Mouse (Mus musculus) splenic B cell, adult 2 months (primary cell): ENCODE measurements around the gene Elovl6.
A peak's percentile ranks its signal among the peaks of the same experiment; 100 is the strongest.

Experiments used
- DNase-seq: peaks from one replicate; pipeline ENCODE4 v3.0.0-alpha.2; 2011; ENCODE audit warnings: low read depth, low spot score
- H3K27me3 ChIP-seq: 2 replicates; pipeline ENCODE4 v1.6.1; 2012; ENCODE audit warnings: mild to moderate bottlenecking, low read length, moderate library complexity, mixed read lengths; ENCODE audit not compliant: control insufficient read depth, poor library complexity, insufficient read depth, severe bottlenecking
- H3K36me3 ChIP-seq: 2 replicates; pipeline ENCODE4 v1.6.1; 2012; ENCODE audit warnings: mild to moderate bottlenecking, low read length, moderate library complexity, mixed read lengths; ENCODE audit not compliant: control insufficient read depth, poor library complexity, insufficient read depth, severe bottlenecking

Gene Elovl6

DNA sequence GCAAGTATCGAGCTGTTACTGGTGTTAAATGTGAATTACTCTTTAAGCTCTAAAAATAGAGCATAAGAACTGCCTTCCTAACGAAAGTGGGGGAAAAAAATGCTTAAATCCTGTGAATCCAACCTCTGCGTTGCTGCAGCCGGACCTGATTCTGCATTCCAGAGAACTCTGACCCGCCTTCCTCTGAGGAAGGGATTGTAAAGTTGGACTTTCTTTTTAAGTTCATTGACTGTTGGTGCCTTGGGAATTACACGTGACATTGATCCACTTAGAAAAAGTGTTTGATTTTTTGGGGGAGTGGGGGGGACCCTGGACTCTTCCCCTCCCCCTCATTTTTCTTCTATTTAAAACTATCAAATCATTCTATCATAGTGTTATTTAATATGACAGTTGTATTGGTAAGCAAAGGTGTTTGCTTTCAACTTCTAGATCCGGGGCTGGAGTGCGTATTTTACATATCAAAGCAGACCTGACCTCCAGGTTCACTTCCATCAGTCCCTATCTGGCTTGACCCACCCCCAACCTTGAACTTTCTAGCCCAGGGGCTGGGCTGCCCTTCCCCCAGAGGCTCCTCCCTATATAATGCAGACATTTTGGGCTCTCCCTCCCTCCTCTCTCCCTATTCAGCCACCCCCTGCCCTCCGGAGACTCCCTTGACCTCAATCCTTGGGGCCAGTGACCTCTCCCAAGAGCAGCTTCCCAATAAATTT lies 19.6 kb downstream of the Elovl6 start:
- DNase-seq: no peak
- H3K36me3 ChIP-seq: no peaks in the 10 kb centered on the region
- no peaks in the 10 kb centered on the region for H3K27me3 ChIP-seq

DNA sequence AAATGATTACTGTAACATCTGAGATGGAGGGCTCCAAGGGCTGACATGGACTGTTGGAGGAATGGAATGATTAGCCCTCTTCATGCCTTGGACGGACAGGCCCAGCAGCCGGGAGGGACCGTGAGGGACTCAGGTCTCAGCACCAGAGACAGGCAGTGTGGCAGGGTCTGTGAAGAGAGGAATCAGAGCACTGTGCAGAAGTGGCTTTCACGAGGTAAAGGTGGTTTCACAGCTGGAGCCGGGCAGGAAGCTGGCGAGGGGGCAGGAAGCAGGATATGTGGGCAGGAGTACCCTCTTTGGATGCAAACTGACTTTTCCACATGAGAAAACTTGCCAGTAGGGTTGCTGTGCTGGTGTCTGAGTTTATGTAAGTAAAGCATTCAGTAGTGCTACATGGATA lies 20.2 kb downstream of the Elovl6 start:
- Histone ChIP-seq H3K27me3 (no peaks in the 10 kb centered on the region), H3K36me3 (no peaks in the 10 kb centered on the region)
- DNase-seq: peak; percentile 21

- Histone ChIP-seq H3K36me3 (no peaks in the 10 kb centered on the region), H3K27me3 (no peaks in the 10 kb centered on the region)
- DNase-seq: peak; percentile 63
These were observed 21.0 kb downstream of the Elovl6 start for GRCm38 (mm10) chr3:129553173-129553572.

DNA sequence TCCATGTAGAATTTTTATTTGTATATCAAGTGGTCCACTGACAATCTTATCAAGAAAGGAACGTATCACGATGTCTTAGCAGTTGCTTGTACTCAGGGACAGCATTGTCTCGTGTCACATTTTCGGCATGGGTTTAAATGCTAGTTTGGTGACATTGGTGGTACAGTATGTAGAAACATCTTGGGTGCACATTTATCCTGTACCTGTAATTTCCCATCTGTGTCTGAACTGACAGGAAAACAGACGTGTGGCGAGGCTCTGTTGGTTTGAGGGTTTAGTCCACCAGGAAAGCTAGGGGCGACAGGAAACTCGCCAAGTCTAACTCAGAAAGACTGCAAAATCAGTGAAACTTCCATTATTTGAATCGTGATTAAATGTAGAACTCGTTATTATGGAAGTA lies 21.5 kb downstream of the Elovl6 start:
- H3K36me3 ChIP-seq: no peaks in the 10 kb centered on the region
- no peak for DNase-seq

GRCm38 (mm10) chr3:129554436-129554835 lies 22.3 kb downstream of the Elovl6 start:
- no peak for DNase-seq

More for the DNA sequence above, 21.5 kb downstream of the Elovl6 start:
- no peaks in the 10 kb centered on the region for H3K27me3 ChIP-seq

DNA sequence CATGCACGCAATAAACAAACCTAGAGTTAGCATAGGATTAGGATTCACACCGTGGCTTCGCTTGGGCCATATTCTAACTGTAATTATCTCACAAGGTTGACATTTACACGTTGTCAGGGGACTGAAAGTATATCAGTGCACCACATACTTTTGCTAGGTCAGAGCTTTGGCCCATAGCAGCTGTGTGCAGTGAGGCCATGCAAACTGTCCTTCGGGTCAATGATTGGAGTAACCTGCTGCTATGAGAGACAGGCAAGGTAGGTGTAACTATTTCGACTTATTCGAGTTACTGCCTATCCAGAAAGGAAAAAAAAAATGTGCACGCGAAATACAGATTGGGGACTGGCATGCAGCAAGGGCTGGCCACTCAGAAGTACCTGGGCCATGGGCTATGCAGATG lies 24.9 kb downstream of the Elovl6 start:
- no peak for DNase-seq
- Histone ChIP-seq H3K27me3 (no peaks in the 10 kb centered on the region), H3K36me3 (no peaks in the 10 kb centered on the region)

More at GRCm38 (mm10) chr3:129554436-129554835, 22.3 kb downstream of the Elovl6 start:
- H3K27me3 ChIP-seq: no peaks in the 10 kb centered on the region
- no peaks in the 10 kb centered on the region for H3K36me3 ChIP-seq

DNA sequence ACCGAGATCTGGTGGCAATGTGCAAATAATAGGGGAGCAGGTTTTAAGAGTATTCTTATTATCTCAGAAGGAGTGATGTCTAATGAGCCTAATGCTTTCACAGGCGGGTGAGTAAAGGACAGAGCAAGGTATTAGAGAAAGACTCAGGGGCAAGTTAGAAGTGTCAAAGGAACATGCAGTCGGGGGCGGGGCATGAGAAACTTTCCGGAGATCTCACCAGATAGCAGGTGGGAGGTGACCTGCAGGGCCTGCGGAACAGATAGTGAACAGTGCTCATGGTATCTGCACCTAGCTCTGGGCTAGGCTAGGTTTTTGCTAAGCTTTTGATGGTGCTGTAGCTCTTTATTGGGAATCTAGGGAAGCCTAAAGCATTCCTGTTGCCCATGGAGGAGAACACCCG lies 25.4 kb downstream of the Elovl6 start:
- no peak for DNase-seq
- no peaks in the 10 kb centered on the region for H3K27me3 ChIP-seq
- no peaks in the 10 kb centered on the region for H3K36me3 ChIP-seq

DNA sequence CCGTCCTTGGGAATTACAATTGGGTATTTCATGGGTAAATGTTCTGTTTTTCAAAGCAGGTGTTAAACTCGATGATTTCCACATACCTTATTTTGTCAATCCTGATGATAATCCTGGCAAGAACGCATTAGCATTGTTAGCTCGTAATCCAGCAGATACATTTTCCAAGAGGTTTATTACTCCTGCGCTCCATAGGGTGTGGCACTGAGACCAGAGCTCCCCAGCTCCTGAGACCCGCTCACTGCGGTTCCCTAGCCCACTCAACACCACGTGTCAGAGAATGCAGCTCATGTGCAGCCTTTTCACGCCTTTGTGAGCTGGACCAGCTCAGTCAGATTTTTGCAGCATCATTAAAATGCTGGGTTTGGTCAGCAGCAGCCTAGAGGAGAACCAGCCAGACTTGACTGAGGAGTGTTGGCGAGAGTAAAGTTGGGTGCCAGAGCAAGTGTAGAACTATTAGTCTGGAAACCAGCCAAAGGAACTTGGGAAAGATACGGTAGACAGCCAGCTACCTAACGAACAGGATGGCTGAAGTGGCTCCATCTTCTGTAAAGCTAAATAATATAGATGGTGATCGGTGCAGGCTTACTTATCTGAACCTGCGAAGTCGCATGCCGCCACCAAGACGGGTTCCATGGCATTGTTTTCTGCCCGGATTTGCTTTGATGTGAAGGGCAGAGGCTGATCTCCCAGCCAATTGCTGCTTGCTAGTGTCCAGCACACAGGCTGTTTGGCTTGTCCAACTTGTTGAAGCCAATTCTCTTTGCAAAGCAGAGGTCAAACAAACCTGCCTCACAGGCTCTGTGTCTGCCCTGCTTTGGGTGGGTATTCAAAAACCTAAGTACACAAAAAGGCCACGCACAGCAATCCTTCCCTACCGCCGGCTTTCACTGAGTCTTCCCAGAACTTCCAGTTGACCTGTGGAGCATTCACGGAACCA lies 26.1 kb downstream of the Elovl6 start:
- H3K27me3 ChIP-seq: no peaks in the 10 kb centered on the region
- no peak for DNase-seq
- H3K36me3 ChIP-seq: no peaks in the 10 kb centered on the region

- Histone ChIP-seq H3K36me3 (no peaks in the 10 kb centered on the region), H3K27me3 (no peaks in the 10 kb centered on the region)
- DNase-seq: no peak
These were observed 27.9 kb downstream of the Elovl6 start for GRCm38 (mm10) chr3:129560068-129560467.

- Histone ChIP-seq H3K27me3 (no peaks in the 10 kb centered on the region), H3K36me3 (no peaks in the 10 kb centered on the region)
- no peak for DNase-seq
These were observed 28.9 kb downstream of the Elovl6 start for GRCm38 (mm10) chr3:129561011-129561410.

- DNase-seq: no peak
- no peaks in the 10 kb centered on the region for H3K36me3 ChIP-seq
- no peaks in the 10 kb centered on the region for H3K27me3 ChIP-seq
These were observed 29.7 kb downstream of the Elovl6 start for GRCm38 (mm10) chr3:129561853-129562252.

DNA sequence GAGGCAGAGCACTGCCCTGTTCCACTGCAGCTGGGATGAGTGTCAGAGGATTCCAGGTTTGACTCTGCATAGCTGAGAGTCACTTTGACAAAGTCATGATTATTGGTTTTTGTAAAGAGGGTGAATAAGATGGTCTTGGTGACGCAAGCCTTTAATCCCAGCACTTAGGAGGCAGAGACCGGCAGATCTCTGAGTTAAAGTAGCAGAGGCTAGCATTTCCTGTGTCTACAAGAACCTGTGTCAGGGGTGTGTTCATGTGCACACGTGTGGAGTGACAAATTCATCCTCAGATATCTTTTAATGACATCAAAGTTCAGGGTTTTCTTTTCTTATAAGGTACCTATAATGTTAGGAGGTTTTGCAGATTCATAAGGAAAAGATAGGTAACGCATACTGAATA lies 30.3 kb downstream of the Elovl6 start:
- Histone ChIP-seq H3K36me3 (no peaks in the 10 kb centered on the region), H3K27me3 (no peaks in the 10 kb centered on the region)
- no peak for DNase-seq

- Histone ChIP-seq H3K27me3 (no peaks in the 10 kb centered on the region), H3K36me3 (no peaks in the 10 kb centered on the region)
- no peak for DNase-seq
These were observed 31.7 kb downstream of the Elovl6 start for GRCm38 (mm10) chr3:129563807-129564206.

- H3K36me3 ChIP-seq: no peaks in the 10 kb centered on the region
- H3K27me3 ChIP-seq: no peaks in the 10 kb centered on the region
- DNase-seq: no peak
These were observed 32.7 kb downstream of the Elovl6 start for GRCm38 (mm10) chr3:129564852-129565251.

DNA sequence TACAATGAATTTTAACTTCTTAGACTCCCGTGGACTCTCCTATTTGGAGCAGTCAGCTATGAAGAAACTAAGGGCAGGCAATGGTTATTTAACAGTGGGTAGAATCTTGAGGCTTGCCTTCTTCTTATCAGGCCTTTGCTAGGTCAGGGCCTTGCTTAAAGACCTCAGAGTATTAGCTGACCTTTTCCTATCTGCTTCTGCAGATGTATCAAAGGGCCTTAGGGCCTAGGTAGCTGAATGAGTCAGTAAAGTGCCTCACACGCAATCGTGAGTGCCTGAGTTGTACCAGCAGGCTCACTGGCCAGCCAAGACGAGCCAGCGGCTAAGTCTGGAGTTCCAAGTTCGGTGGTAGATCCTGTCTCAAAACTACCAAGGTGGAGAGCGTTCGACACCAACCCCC lies 33.3 kb downstream of the Elovl6 start:
- H3K27me3 ChIP-seq: no peaks in the 10 kb centered on the region
- DNase-seq: no peak
- H3K36me3 ChIP-seq: no peaks in the 10 kb centered on the region
